Mouse (Mus musculus) E14TG2a.4 (cell line): ENCODE results near the gene Ncbp1.

Experiments
- CTCF ChIP-seq: conservative IDR thresholded peaks from 2 replicates; pipeline ENCODE4 v1.5.1; 2014; ENCODE audit warnings: low read length
- NANOG ChIP-seq: IDR thresholded peaks from 2 replicates; pipeline ENCODE4 v1.6.1; 2014; ENCODE audit warnings: borderline replicate concordance, low read length, mixed read lengths

GRCm38 (mm10) chr4:46185890-46186289 is 47.5 kb downstream of the Ncbp1 start:
- no peak for TF ChIP-seq CTCF
- peak; percentile 90 for TF ChIP-seq NANOG
